Mouse (Mus musculus) lung, embryonic 14.5 days (tissue): Measurements from ENCODE around the gene Kcnj4. TPM values are rescaled to one million over a fixed set of nuclear protein-coding genes. Genes with fewer than 3 reads are reported as not detected.

ENCODE experiments used
- ATAC-seq: fragments of 200-750 bp; cut with Nextera tagmentation; 2 replicates; pipeline ENCODE4 v1.8.0; 2017; ENCODE audit warnings: mild to moderate bottlenecking, moderate TSS enrichment, moderate library complexity; ENCODE audit not compliant: insufficient read depth
- DNase-seq: peaks from one replicate; pipeline ENCODE4 v3.0.0-alpha.2; 2015
- H3K27ac ChIP-seq: fragments of 300-500 bp; sonication (generic); 2 replicates; pipeline ENCODE4 v1.5.1; 2014; ENCODE audit warnings: low read depth, mild to moderate bottlenecking, moderate library complexity
- H3K27me3 ChIP-seq: fragments of 300-500 bp; sonication (generic); 2 replicates; pipeline ENCODE4 v1.6.1; 2014; ENCODE audit warnings: low read length, control low read depth; ENCODE audit not compliant: insufficient read depth
- H3K36me3 ChIP-seq: fragments of 300-500 bp; sonication (generic); 2 replicates; pipeline ENCODE4 v1.6.1; 2014; ENCODE audit warnings: control low read depth; ENCODE audit not compliant: insufficient read depth
- H3K4me1 ChIP-seq: fragments of 300-500 bp; sonication (generic); 2 replicates; pipeline ENCODE4 v1.6.1; 2014; ENCODE audit warnings: antibody characterized with exemption, control low read depth; ENCODE audit not compliant: insufficient read depth
- H3K4me2 ChIP-seq: fragments of 300-500 bp; sonication (generic); 2 replicates; pipeline ENCODE4 v1.6.1; 2014; ENCODE audit warnings: mild to moderate bottlenecking
- H3K4me3 ChIP-seq: fragments of 300-500 bp; sonication (generic); 2 replicates; pipeline ENCODE4 v1.5.1; 2014; ENCODE audit warnings: low read depth, low read length
- H3K9ac ChIP-seq: fragments of 300-500 bp; sonication (generic); 2 replicates; pipeline ENCODE4 v1.6.1; 2014
- H3K9me3 ChIP-seq: fragments of 300-500 bp; sonication (generic); 2 replicates; pipeline ENCODE4 v1.6.1; 2016; ENCODE audit warnings: low read depth, low read length, control low read depth
- CTCF ChIP-seq: IDR thresholded peaks from 2 replicates; pipeline ENCODE4 v1.5.1; 2016; ENCODE audit warnings: antibody characterized with exemption, low read depth
- WGBS: fragments of 180-500 bp; shearing (Covaris S2); extraction: QIAGEN DNeasy Blood & Tissue Kit; methylation state at CpG from one replicate; pipeline ENCODE4 v1.1.7; 2014; 5-methylcytosine and 5-hydroxymethylcytosine counted together
- polyA plus RNA-seq: library from polyadenylated mRNA; unstranded; fragments of >200 nt; fragmentation: Nextera tagmentation; extraction: Ambion mirVana; gene quantifications from 2 replicates; pipeline ENCODE4 v1.2.1, GENCODE M21; 2014

Kcnj4 gene
- polyA plus RNA-seq, 1 experiment from 2014 or later: not detected

DNA sequence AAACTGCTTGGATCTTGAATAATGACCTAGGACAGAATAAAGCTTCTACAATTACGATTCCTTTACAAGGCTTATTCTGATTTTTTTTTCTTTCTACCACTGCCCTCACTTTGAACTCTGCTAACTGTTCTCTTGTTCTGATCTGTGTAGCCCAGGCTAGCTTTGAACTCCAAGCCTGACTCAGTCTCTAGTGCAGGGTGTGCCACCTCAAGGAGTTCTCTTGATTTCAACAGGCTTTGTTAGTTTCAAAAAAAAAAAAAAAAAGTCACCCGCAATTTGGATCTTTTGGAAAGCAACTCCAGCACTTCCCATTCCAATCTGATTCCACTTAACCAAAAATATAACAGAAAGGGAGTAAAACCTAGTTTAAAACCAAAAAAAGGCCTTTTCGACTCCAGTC, 40.5 kb upstream of the Kcnj4 start:
- TF ChIP-seq CTCF: no peak
- Histone ChIP-seq H3K4me2 (peak overlapping the region; percentile 66), H3K36me3 (peaks cover 43% of the 10 kb centered on the region), H3K9me3 (no peaks in the 10 kb centered on the region; the same call in 1 of the 2 replicates), H3K4me3 (peak overlapping the region; percentile 96), H3K4me1 (peaks cover 15% of the 10 kb centered on the region; the same call in 1 of the 2 replicates), H3K27me3 (peaks cover 3% of the 10 kb centered on the region; the same call in 1 of the 2 replicates), H3K9ac (peak overlapping the region; percentile 99), H3K27ac (peak overlapping the region; percentile 98)
- DNase-seq (no peak), ATAC-seq (no peak)
- WGBS: 3% methylated on average over 3 of the region's 3 CpGs

DNA sequence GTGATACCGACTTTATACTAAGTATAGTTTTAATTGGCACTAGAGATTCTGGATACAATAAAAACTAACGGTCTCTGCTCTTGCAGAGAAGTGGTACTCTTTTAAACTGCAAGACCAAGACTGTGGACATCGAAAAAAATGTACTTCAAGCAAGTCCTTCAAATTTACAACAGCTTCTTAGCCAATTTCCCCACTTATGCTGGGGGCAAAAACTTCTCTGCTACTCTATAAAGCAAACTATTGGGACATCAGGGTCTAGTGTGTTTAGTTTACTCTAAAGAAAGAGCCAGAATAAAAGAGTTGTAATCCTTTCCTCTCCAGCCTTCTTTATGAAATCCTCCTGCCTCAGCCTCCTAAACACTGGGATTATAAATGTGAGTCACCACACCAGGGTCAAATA, 38.9 kb upstream of the Kcnj4 start:
- ATAC-seq (no peak), DNase-seq (no peak)
- no peak overlapping the region for H3K27ac ChIP-seq
- peaks cover 15% of the 10 kb centered on the region; the same call in 1 of the 2 replicates for H3K4me1 ChIP-seq
- peaks cover 58% of the 10 kb centered on the region for H3K36me3 ChIP-seq
- peak overlapping the region; percentile 96 for H3K4me3 ChIP-seq
- no peaks in the 10 kb centered on the region; the same call in 1 of the 2 replicates for H3K9me3 ChIP-seq
- no peak overlapping the region for H3K9ac ChIP-seq
- no peak for TF ChIP-seq CTCF
- 87% methylated on average over 3 of the region's 3 CpGs for WGBS
- no peaks in the 10 kb centered on the region for H3K27me3 ChIP-seq
- H3K4me2 ChIP-seq: peak overlapping the region; percentile 66

DNA sequence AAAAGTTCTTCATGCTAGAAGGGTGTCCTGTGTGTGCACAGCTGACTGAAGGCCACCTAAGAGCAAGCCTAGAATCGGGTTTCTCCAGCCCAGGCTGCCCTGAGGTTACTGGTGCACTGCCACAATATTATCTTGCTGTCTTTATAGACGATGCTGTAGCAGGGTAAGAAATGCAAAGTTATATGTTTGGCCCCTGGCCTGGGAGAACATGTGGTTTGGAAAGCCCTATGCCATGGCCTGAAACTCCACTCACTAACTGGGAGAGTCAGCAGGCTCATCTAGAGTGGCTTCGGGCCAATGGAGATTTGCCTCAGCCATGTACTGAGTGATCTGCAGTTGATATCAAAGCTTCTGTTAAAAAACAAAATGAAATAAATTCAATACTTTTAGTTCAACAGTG, 28.8 kb upstream of the Kcnj4 start:
- no peak for DNase-seq
- no peak overlapping the region for H3K4me2 ChIP-seq
- no peak overlapping the region for H3K4me3 ChIP-seq
- no peaks in the 10 kb centered on the region for H3K4me1 ChIP-seq
- peaks cover 100% of the 10 kb centered on the region for H3K36me3 ChIP-seq
- WGBS: 79% methylated on average over 3 of the region's 3 CpGs
- H3K27me3 ChIP-seq: no peaks in the 10 kb centered on the region
- H3K9ac ChIP-seq: no peak overlapping the region
- no peak for TF ChIP-seq CTCF
- no peaks in the 10 kb centered on the region for H3K9me3 ChIP-seq
- H3K27ac ChIP-seq: no peak overlapping the region
- no peak for ATAC-seq

DNA sequence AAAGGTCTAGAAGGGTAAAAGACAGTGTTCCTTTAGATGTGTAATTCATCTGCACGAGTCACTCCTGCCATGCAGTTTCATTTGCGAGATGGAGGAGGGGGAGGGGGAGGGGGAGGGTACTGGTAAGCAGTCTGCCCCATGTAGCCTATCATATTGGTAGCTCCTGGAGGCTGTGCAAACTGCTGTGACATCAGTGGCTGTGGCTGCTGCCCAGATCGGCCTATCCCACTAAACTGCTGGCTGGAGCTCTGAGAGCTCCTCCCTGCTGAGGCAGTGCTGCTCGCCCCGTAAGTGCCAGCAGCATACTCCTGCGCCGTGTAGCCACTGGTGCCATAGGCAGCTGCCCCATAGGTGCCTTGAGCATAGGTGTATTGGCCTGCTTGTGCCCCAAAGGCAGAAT, 24.9 kb upstream of the Kcnj4 start:
- Histone ChIP-seq H3K4me3 (no peak overlapping the region), H3K36me3 (peaks cover 96% of the 10 kb centered on the region), H3K4me2 (no peak overlapping the region), H3K9ac (no peak overlapping the region), H3K27me3 (no peaks in the 10 kb centered on the region), H3K9me3 (no peaks in the 10 kb centered on the region), H3K4me1 (no peaks in the 10 kb centered on the region), H3K27ac (no peak overlapping the region)
- DNase-seq (no peak), ATAC-seq (peak; percentile 10; the same call in 1 of the 2 replicates)
- no peak for TF ChIP-seq CTCF
- 78% methylated on average over 7 of the region's 7 CpGs for WGBS

DNA sequence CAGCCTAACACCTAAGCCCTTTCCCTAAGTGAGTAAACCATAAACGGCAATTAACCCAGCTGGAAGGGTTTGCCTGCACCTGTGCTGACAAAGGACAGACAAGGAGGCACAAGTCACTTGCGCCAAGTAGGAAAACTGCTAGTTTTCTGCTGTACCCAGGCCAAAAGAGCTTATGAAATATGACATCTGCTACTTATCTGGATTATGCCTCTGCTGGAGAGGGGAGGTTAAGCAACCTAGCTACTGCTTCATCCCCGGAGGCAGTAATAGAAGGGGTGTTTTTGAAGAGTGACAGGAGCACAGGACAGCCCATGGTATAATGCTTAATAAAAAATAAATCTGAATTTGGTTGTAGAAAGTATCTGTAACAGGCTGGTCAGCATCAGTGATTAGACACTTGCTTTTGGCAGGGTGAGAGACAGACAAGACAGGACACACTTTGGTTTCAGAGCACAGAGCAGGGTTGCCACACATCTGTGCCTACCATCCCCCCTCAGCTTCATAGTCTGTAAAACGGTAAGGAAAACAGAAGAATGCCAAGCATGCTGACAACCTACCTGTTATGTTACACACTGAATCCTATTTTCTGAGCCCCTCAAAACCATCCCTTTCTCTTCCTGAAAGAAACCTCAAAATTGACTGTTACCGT, 23.1 kb upstream of the Kcnj4 start:
- peaks cover 92% of the 10 kb centered on the region for H3K36me3 ChIP-seq
- ATAC-seq (no peak), DNase-seq (peak; percentile 41)
- H3K9ac ChIP-seq: no peak overlapping the region
- H3K27me3 ChIP-seq: no peaks in the 10 kb centered on the region
- no peaks in the 10 kb centered on the region for H3K9me3 ChIP-seq
- H3K27ac ChIP-seq: no peak overlapping the region
- no peak; the same call in 1 of the 2 replicates for TF ChIP-seq CTCF
- H3K4me3 ChIP-seq: no peak overlapping the region
- no peaks in the 10 kb centered on the region for H3K4me1 ChIP-seq
- 57% methylated on average over 5 of the region's 5 CpGs for WGBS
- H3K4me2 ChIP-seq: no peak overlapping the region

DNA sequence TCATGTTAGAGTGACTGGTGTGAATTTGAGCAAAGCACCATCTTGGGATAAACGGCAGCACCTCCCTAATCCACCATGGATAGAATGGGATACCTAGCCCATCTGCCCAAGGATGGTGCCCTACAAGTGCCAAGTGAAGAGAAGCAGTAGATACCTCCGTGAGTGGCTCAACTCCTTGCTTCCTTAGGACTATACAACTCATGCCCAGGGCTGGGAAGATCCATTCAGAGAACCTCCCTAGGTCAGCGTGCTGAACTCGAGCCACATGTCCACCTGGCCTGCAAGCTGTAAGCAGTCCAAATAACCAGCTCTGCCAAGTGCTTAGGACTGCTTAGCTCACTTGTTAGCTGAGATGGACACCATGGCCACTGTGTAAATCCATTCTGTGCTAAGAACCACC, 22.2 kb upstream of the Kcnj4 start:
- peaks cover 91% of the 10 kb centered on the region for H3K36me3 ChIP-seq
- H3K9me3 ChIP-seq: no peaks in the 10 kb centered on the region
- H3K27me3 ChIP-seq: no peaks in the 10 kb centered on the region
- H3K9ac ChIP-seq: no peak overlapping the region
- TF ChIP-seq CTCF: no peak
- DNase-seq (no peak), ATAC-seq (no peak)
- 70% methylated on average over 4 of the region's 4 CpGs for WGBS
- no peaks in the 10 kb centered on the region for H3K4me1 ChIP-seq
- no peak overlapping the region for H3K27ac ChIP-seq
- H3K4me3 ChIP-seq: no peak overlapping the region
- no peak overlapping the region for H3K4me2 ChIP-seq

DNA sequence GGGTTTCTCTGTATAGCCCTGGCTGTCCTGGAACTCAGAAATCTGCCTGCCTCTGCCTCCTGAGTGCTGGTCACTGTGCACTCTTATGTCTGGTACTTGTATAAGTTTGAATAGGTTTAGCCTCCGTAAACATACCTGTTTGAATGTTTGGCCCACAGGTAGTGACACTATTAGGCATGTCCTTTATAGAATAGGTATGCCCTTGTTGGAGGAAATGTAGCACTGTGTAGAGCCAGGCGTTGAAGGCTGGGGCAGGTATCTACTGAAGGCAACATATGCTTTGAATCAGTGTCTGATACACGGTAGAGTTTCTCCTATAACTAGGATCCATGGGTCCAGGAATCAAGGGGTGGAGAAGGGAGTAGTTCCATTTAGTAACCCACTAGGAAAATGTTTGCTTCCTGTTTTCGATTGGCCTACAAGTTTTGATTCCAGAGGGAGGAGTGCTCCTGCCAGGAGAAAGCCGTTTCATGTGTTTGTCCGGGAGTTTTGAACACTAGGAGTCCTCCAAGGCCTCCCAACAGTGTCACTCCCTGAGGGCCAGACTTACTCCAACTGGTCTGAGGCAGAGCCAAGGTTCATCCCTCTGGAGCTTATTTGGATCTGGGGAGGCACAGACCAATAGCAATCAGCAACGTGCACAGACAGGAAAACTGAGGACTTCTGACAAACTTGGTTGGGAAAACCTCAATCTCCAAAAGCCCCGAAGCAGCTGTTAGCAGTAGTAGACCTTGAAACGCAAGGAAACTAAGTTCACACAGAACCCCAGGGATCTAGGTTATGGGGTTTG, 21.1 kb upstream of the Kcnj4 start:
- H3K36me3 ChIP-seq: peaks cover 82% of the 10 kb centered on the region
- no peak for TF ChIP-seq CTCF
- no peak for ATAC-seq
- WGBS: 65% methylated on average over 9 of the region's 9 CpGs
- H3K4me1 ChIP-seq: no peaks in the 10 kb centered on the region
- no peaks in the 10 kb centered on the region for H3K9me3 ChIP-seq
- H3K27ac ChIP-seq: no peak overlapping the region
- H3K4me2 ChIP-seq: no peak overlapping the region
- H3K27me3 ChIP-seq: no peaks in the 10 kb centered on the region
- H3K9ac ChIP-seq: no peak overlapping the region
- H3K4me3 ChIP-seq: no peak overlapping the region
- DNase-seq: peak; percentile 37
